Mouse (Mus musculus): ENCODE results near the gene Slc13a3. TPM values are rescaled to one million over a fixed set of nuclear protein-coding genes. Genes with fewer than 3 reads are reported as not detected.

The Slc13a3 gene
- polyA plus RNA-seq, 1 experiment from 2014 or later, result 3.8 TPM

DNA sequence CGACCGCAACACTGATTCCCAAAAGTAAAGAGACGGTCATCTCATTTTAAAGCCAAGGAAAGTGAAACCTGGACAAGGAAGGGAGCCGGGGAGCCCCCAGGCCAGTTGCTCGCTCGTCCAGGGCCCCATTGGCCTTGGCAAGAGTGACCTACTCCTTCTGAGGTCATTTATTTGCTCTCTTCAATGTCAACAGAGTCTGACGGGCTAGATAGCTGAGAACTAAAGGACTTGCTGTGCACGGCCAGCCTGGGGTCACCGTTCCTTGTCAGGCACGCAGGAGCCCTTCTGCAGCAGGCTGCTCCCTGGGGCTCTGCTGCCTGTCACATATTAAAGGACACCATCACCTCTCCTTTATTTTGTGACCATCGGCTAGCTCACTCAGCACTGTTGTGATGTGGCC, 1.1 kb downstream of the Slc13a3 start:
- Histone ChIP-seq H3K36me3 (no peaks in the 10 kb centered on the region), H3K9ac (no peak overlapping the region), H3K4me3 (no peak overlapping the region), H3K27me3 (replicated peaks) (peaks cover 48% of the 10 kb centered on the region), H3K4me2 (peak overlapping the region; percentile 48; the same call in 1 of the 2 replicates), H3K27ac (no peak overlapping the region), H3K9me3 (replicated peaks) (no peaks in the 10 kb centered on the region), H3K4me1 (peaks cover 14% of the 10 kb centered on the region; the same call in 1 of the 2 replicates)
- no peak for ATAC-seq
- 61% methylated on average over 11 of the region's 11 CpGs for WGBS (ENCODE audit: insufficient replicate concordance)

DNA sequence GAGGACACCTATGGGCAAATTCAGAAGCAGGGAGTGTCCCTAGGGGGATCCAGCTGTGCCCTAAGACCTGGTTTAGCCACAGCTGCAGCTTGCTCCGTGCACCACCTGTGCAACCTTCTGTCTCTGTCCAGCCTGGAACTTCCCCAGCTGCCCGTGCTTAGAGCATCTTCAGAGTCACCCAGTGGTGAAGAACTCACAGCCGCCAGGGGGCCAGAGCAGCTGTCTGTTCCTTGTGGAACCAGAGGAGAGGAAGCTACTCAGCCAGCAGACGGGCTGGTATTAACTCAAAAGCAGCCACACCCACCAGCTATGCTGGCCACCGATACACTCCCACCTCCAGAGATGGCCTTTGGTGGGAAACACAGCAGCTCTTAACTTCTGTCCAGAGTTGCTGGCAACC, 2.9 kb downstream of the Slc13a3 start:
- no peak for ATAC-seq
- H3K27ac ChIP-seq, result no peak overlapping the region
- no peaks in the 10 kb centered on the region for H3K36me3 ChIP-seq
- H3K27me3 ChIP-seq (replicated peaks), result peaks cover 45% of the 10 kb centered on the region
- peaks cover 14% of the 10 kb centered on the region; the same call in 1 of the 2 replicates for H3K4me1 ChIP-seq
- H3K9me3 ChIP-seq (replicated peaks), result no peaks in the 10 kb centered on the region
- 20% methylated on average over 5 of the region's 5 CpGs for WGBS (ENCODE audit: insufficient replicate concordance)
- H3K9ac ChIP-seq, result no peak overlapping the region
- H3K4me2 ChIP-seq, result no peak overlapping the region
- H3K4me3 ChIP-seq, result no peak overlapping the region

DNA sequence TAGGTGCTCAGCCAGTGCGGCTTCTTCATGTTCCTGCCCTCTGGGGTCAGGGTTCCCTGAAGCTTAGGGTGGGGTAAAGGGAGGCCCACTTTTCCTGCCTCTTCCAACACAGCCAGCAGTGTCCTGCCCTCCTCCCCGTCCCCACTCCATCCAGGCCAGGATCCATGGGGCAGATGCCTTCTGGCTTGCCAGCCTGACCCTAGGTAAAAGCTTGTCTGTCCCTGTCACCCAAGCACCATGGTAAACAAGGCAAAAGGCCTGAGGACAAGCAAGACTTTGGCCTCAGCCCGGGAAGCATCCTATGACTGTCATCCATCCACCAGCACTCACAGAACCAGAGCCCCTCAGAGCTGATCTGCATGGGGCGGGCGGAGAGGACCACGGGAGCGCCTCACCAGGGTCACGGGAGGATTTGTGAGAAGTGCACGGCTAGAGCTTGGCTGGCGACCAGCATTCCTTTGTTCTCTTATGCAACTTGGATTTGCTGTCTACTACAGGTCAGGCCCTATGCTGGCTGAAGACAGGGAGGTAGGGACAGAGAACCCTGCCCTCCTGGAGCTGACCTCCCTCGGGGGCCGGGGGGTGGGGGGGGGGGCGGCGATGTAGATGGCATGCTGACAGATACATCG, 5.1 kb downstream of the Slc13a3 start:
- H3K36me3 ChIP-seq, result no peaks in the 10 kb centered on the region
- H3K4me1 ChIP-seq, result peaks cover 10% of the 10 kb centered on the region; the same call in 1 of the 2 replicates
- H3K27ac ChIP-seq, result no peak overlapping the region
- no peaks in the 10 kb centered on the region for H3K9me3 ChIP-seq (replicated peaks)
- peak; percentile 39 for ATAC-seq
- H3K4me2 ChIP-seq, result no peak overlapping the region
- H3K4me3 ChIP-seq, result no peak overlapping the region
- 55% methylated on average over 15 of the region's 15 CpGs for WGBS (ENCODE audit: insufficient replicate concordance)
- H3K9ac ChIP-seq, result no peak overlapping the region
- H3K27me3 ChIP-seq (replicated peaks), result peaks cover 31% of the 10 kb centered on the region

DNA sequence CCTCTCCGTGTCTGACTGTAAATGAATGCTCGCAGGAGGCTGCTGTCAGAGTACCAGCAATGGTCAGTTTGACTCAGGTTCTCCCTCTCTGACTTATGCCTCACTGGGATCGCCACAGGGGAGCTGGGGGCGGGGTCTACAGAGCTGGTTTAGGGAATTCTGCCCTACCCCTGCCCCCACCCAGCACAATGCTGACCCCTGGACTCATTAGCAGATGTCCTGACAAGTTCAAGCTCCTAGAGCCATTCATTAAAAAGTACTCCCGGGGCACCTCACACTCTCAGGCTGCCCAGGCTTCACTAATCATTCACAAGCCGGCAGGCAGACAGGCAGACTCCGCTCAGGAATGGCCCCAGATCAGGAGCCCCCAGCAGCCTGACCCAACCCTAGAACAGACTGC, 13.4 kb downstream of the Slc13a3 start:
- no peak overlapping the region for H3K27ac ChIP-seq
- no peak overlapping the region for H3K4me3 ChIP-seq
- 0 out of 2 replicates have a peak, but pooled peaks cover 6% of the 10 kb centered on the region for H3K27me3 ChIP-seq (replicated peaks)
- H3K9ac ChIP-seq, result no peak overlapping the region
- 26% methylated on average over 7 of the region's 7 CpGs for WGBS (ENCODE audit: insufficient replicate concordance)
- ATAC-seq, result no peak
- no peaks in the 10 kb centered on the region for H3K4me1 ChIP-seq
- H3K36me3 ChIP-seq, result no peaks in the 10 kb centered on the region
- H3K4me2 ChIP-seq, result no peak overlapping the region
- H3K9me3 ChIP-seq (replicated peaks), result no peaks in the 10 kb centered on the region

DNA sequence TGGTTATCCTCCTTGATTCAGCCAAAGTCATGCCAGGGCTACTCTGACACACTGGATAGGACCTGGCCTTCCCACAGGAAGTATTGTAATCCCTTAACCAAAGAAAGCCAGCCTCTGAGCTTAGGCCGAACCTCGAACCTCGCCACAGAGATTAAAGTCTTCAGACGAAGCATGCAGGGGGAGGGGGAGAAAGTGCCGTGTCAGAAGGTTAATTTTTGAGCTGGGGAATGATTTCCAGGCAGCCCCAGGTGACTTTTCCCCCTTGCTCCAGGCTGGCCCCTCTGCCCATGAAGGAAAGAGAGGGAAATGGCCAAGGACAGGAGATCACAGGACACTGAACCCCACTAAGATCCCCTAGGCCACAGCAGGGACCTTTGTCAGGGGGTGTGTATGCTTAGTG, 14.8 kb downstream of the Slc13a3 start:
- Histone ChIP-seq H3K4me1 (no peaks in the 10 kb centered on the region), H3K27me3 (replicated peaks) (no peaks in the 10 kb centered on the region), H3K27ac (no peak overlapping the region), H3K36me3 (no peaks in the 10 kb centered on the region), H3K9me3 (replicated peaks) (no peaks in the 10 kb centered on the region), H3K4me2 (no peak overlapping the region), H3K9ac (no peak overlapping the region), H3K4me3 (no peak overlapping the region)
- 36% methylated on average over 5 of the region's 5 CpGs for WGBS (ENCODE audit: insufficient replicate concordance)
- no peak for ATAC-seq

DNA sequence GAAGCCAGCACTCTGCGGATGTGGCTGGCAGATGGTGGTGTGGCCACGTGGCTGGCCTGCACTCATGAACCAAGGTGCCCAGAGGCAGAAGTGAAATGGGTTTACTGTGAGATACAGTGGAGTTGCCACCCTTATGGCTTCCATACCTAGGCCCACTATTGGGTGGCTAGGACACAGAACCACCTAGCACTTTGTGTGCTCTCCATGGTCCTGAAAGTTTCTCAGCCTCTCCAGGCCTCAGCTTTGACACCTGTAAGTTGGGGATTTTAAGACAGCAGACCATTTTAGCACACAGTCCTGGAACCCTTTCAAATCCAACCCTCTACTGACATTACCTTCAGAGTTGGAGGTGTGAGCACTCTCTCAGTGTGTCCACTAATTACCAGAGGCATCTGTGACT, 16.3 kb downstream of the Slc13a3 start:
- Histone ChIP-seq H3K4me3 (no peak overlapping the region), H3K4me1 (peaks cover 4% of the 10 kb centered on the region; the same call in 1 of the 2 replicates), H3K36me3 (no peaks in the 10 kb centered on the region), H3K9me3 (replicated peaks) (no peaks in the 10 kb centered on the region), H3K27me3 (replicated peaks) (no peaks in the 10 kb centered on the region), H3K27ac (no peak overlapping the region), H3K4me2 (no peak overlapping the region), H3K9ac (no peak overlapping the region)
- ATAC-seq, result no peak
- WGBS (ENCODE audit: insufficient replicate concordance), result 53% methylated on average over 2 of the region's 2 CpGs

DNA sequence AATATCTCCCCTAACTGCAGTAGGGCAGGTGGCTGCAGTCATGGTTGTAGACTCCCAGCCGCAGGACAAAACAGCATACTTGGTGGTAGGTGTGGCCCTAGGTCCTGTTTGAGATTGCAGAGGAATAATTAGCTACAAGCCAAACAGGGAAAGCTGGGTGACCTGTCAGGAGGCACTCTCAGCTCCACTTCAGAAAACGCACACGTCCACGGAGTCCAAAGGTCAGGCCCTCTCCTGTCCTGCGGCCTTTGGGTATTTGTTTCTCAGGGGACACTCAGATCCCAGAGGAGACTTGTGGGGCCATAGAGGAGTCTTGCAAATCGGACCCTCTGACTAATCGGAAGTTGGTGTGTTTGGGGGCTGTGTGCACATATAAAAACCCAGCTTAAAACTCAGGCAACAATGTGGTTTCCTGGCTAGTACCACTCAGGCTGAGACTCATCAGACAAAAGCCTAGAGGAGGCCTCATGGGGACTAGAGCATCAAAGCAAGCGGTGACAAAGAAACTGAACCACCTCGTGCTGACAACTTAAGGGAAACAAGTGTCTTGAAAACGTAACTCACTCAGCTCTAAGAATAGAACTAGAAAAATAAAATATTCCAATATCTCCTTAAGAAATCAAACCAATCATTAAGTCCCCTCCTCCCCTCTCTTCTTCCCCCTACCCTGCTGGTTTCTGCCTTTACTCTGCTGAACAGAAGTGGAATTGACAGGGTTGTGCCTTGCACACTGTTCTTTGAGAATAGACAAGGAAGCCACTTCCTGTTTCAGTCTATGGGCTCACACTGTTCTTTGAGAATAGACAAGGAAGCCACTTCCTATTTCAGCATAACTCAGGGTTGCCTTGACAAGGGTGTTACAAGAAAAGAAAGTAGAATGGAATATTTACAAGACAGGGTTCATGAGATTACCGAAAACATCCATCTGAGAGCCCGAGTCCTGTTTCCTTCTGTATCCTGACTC, 20.0 kb downstream of the Slc13a3 start:
- no peak overlapping the region for H3K4me3 ChIP-seq
- H3K4me1 ChIP-seq, result peaks cover 4% of the 10 kb centered on the region; the same call in 1 of the 2 replicates
- H3K36me3 ChIP-seq, result no peaks in the 10 kb centered on the region
- H3K9me3 ChIP-seq (replicated peaks), result no peaks in the 10 kb centered on the region
- H3K27me3 ChIP-seq (replicated peaks), result no peaks in the 10 kb centered on the region
- WGBS (ENCODE audit: insufficient replicate concordance), result 55% methylated on average over 12 of the region's 12 CpGs
- H3K9ac ChIP-seq, result no peak overlapping the region
- H3K27ac ChIP-seq, result no peak overlapping the region
- no peak for ATAC-seq
- H3K4me2 ChIP-seq, result no peak overlapping the region

DNA sequence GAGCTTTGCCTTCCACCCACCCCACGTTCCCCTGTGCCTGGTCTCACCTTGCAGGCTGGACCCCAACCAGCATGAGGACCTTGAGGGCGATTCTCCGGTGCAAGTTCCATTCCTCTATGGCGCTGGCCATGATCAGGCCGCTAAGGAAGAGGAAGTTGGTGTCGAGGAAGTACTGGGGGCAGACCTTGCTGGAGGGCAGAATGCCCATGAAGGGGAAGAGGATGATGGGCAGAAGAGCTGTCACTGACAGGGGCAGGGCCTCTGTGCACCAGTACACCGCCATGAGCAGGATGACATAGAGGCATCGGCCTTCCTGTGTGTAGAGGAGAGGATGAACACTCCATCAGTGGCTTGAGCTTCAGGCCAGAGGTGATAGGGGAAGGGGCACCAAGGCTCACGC, 24.6 kb downstream of the Slc13a3 start:
- ATAC-seq, result no peak
- Histone ChIP-seq H3K27ac (no peak overlapping the region), H3K4me2 (no peak overlapping the region), H3K9me3 (replicated peaks) (no peaks in the 10 kb centered on the region), H3K27me3 (replicated peaks) (no peaks in the 10 kb centered on the region), H3K36me3 (no peaks in the 10 kb centered on the region), H3K4me1 (peaks cover 6% of the 10 kb centered on the region; the same call in 1 of the 2 replicates), H3K4me3 (no peak overlapping the region), H3K9ac (no peak overlapping the region)
- WGBS (ENCODE audit: insufficient replicate concordance), result 53% methylated on average over 9 of the region's 9 CpGs

DNA sequence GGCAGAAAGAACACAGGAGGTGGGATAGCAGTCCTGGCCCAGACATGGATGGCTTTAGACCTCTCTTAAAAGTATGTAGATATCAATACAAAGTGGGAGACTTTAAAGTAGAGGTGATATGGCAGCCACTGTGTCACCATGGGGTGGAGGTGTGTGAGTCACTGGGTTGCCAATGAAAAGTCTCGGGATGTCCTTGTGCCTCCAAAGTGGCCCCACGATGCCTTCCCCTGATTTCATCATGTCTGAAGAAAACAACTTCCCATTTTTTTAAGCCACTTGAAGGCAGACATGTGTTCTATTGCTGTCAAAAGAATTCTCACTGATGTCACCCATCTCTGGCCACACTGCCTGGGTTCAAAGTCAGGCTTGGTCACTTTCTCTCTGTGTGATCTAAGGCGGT, 28.2 kb downstream of the Slc13a3 start:
- no peaks in the 10 kb centered on the region for H3K36me3 ChIP-seq
- no peak overlapping the region for H3K4me3 ChIP-seq
- no peak overlapping the region for H3K27ac ChIP-seq
- H3K4me1 ChIP-seq, result 0 out of 2 replicates have a peak, but pooled peaks cover 10% of the 10 kb centered on the region
- no peak overlapping the region for H3K9ac ChIP-seq
- no peak for ATAC-seq
- H3K4me2 ChIP-seq, result no peak overlapping the region
- no peaks in the 10 kb centered on the region for H3K27me3 ChIP-seq (replicated peaks)
- no peaks in the 10 kb centered on the region for H3K9me3 ChIP-seq (replicated peaks)
- 45% methylated on average over 3 of the region's 3 CpGs for WGBS (ENCODE audit: insufficient replicate concordance)

DNA sequence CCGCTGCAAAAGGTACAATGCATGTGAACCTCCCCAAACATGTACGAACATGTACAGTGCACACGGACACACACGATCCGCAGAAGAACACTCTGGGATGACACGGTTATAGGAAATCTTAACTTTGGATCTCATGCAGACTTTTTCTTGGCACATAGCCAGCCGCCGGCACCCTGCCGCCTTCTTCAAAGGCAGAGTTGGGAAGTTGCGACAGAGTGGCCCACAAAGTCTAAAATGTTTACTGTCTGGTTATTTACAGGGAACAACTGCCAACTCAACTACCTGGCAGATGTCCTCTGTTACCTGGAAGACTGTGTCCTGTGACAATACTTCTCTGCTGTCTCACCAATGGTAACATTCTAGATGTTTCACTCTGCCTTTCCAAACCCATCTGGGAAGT, 30.0 kb downstream of the Slc13a3 start:
- H3K27me3 ChIP-seq (replicated peaks), result no peaks in the 10 kb centered on the region
- H3K4me3 ChIP-seq, result no peak overlapping the region
- no peak overlapping the region for H3K4me2 ChIP-seq
- H3K9me3 ChIP-seq (replicated peaks), result no peaks in the 10 kb centered on the region
- no peak for ATAC-seq
- H3K9ac ChIP-seq, result no peak overlapping the region
- WGBS (ENCODE audit: insufficient replicate concordance), result 66% methylated on average over 10 of the region's 10 CpGs
- peaks cover 15% of the 10 kb centered on the region; the same call in 1 of the 2 replicates for H3K4me1 ChIP-seq
- no peak overlapping the region for H3K27ac ChIP-seq
- H3K36me3 ChIP-seq, result no peaks in the 10 kb centered on the region

DNA sequence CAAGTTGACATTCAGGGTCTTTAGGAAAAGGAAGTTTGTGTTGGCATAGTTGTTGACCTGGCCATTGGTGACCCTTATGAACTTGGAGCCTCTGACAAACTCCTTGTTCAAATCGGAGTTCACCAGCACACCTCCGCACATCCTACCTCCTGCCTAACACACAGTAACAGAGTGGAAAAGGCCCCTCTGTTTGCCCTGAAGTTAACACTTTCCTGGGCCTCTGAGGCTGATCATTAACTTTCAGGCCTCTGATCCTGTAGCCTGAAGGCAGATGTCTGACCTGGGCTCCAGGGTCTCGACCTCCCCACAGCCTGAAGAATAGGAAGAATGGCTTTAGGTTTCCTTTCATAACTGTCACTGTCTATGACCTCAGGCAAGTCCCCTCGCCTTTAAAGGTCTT, 31.4 kb downstream of the Slc13a3 start:
- H3K4me1 ChIP-seq, result peaks cover 15% of the 10 kb centered on the region; the same call in 1 of the 2 replicates
- H3K4me2 ChIP-seq, result no peak overlapping the region
- 48% methylated on average over 4 of the region's 4 CpGs for WGBS (ENCODE audit: insufficient replicate concordance)
- H3K9ac ChIP-seq, result no peak overlapping the region
- 0 out of 2 replicates have a peak overlapping the region, but pooled peaks have one; percentile 45 for H3K27ac ChIP-seq
- H3K4me3 ChIP-seq, result no peak overlapping the region
- no peaks in the 10 kb centered on the region for H3K9me3 ChIP-seq (replicated peaks)
- H3K27me3 ChIP-seq (replicated peaks), result no peaks in the 10 kb centered on the region
- ATAC-seq, result no peak; the same call in 1 of the 2 replicates
- no peaks in the 10 kb centered on the region for H3K36me3 ChIP-seq

DNA sequence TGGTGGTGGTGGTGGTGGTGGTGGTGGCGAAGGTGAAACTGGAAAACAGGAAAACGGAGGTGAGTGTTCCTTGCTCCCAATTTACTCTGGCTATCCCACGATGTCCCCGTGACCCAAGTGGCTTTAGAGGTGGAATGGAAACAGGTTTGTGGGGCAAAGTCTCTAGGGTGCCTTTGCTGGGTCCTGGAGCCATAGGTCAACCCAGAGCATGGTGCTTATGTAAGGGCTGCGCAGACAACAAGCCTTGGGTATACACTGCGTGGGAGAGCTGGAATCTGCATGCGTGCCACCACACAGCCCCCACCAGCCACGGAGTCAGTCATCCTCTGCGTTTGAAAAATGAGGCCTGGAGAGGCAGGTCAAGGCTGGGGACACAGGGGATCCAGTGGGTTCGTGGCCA, 33.4 kb downstream of the Slc13a3 start:
- peaks cover 15% of the 10 kb centered on the region; the same call in 1 of the 2 replicates for H3K4me1 ChIP-seq
- H3K4me2 ChIP-seq, result no peak overlapping the region
- no peak for ATAC-seq
- H3K27me3 ChIP-seq (replicated peaks), result no peaks in the 10 kb centered on the region
- no peak overlapping the region for H3K27ac ChIP-seq
- H3K4me3 ChIP-seq, result no peak overlapping the region
- H3K9me3 ChIP-seq (replicated peaks), result no peaks in the 10 kb centered on the region
- H3K9ac ChIP-seq, result no peak overlapping the region
- WGBS (ENCODE audit: insufficient replicate concordance), result 62% methylated on average over 10 of the region's 10 CpGs
- no peaks in the 10 kb centered on the region for H3K36me3 ChIP-seq

All from liver, embryonic 12.5 days (tissue).